Mouse (Mus musculus): ENCODE data around the gene Plet1.

The Plet1 gene

GRCm38 (mm10) chr9:50495405-50496150 lies 1.3 kb downstream of the Plet1 start:
- DNase-seq (ENCODE audit: low spot score in 2 of 2), result no peak

GRCm38 (mm10) chr9:50496151-50496505 lies 1.8 kb downstream of the Plet1 start:
- DNase-seq (ENCODE audit: low spot score in 2 of 2), result no peak

- no peak for DNase-seq (ENCODE audit: low spot score in 2 of 2)
Observed at GRCm38 (mm10) chr9:50496546-50496945, 2.2 kb downstream of the Plet1 start.

GRCm38 (mm10) chr9:50497076-50497475 lies 2.8 kb downstream of the Plet1 start:
- DNase-seq (ENCODE audit: low spot score in 2 of 2), result no peak

GRCm38 (mm10) chr9:50497536-50497935 lies 3.2 kb downstream of the Plet1 start:
- DNase-seq (ENCODE audit: low spot score in 2 of 2), result no peak

- no peak for DNase-seq (ENCODE audit: low spot score in 2 of 2)
Observed at GRCm38 (mm10) chr9:50498815-50499214, 4.5 kb downstream of the Plet1 start.

- DNase-seq (ENCODE audit: low spot score in 2 of 2), result no peak
Observed at GRCm38 (mm10) chr9:50499781-50500180, 5.5 kb downstream of the Plet1 start.

GRCm38 (mm10) chr9:50500467-50500973 lies 6.2 kb downstream of the Plet1 start:
- DNase-seq (ENCODE audit: low spot score in 2 of 2), result no peak

- DNase-seq (ENCODE audit: low spot score in 2 of 2), result no peak
Observed at GRCm38 (mm10) chr9:50500974-50501501, 6.7 kb downstream of the Plet1 start.

- DNase-seq (ENCODE audit: low spot score in 2 of 2), result no peak
Observed at GRCm38 (mm10) chr9:50502949-50503348, 8.6 kb downstream of the Plet1 start.

- DNase-seq (ENCODE audit: low spot score in 2 of 2), result no peak
Observed at GRCm38 (mm10) chr9:50505405-50505804, 11.1 kb downstream of the Plet1 start.

- DNase-seq (ENCODE audit: low spot score in 2 of 2), result no peak
Observed at GRCm38 (mm10) chr9:50507570-50507969, 13.2 kb downstream of the Plet1 start.

- no peak for DNase-seq (ENCODE audit: low spot score in 2 of 2)
Observed at GRCm38 (mm10) chr9:50515462-50515861, 21.1 kb downstream of the Plet1 start.

GRCm38 (mm10) chr9:50518781-50519180 lies 24.5 kb downstream of the Plet1 start:
- peak in 1 of 2 experiments; percentile 14 for DNase-seq (ENCODE audit: low spot score in 2 of 2)

GRCm38 (mm10) chr9:50520748-50521147 lies 26.4 kb downstream of the Plet1 start:
- no peak for DNase-seq (ENCODE audit: low spot score in 2 of 2)

- no peak for DNase-seq (ENCODE audit: low spot score in 2 of 2)
Observed at GRCm38 (mm10) chr9:50521562-50521961, 27.2 kb downstream of the Plet1 start.

- no peak for DNase-seq (ENCODE audit: low spot score in 2 of 2)
Observed at GRCm38 (mm10) chr9:50522574-50522973, 28.2 kb downstream of the Plet1 start.

GRCm38 (mm10) chr9:50524936-50525335 lies 30.6 kb downstream of the Plet1 start:
- no peak for DNase-seq (ENCODE audit: low spot score in 2 of 2)

- DNase-seq (ENCODE audit: low spot score in 2 of 2), result no peak
Observed at GRCm38 (mm10) chr9:50525585-50525984, 31.3 kb downstream of the Plet1 start.

GRCm38 (mm10) chr9:50527860-50528259 lies 33.5 kb downstream of the Plet1 start:
- peak; percentile 64 to 70 for DNase-seq (ENCODE audit: low spot score in 2 of 2)

- peak; percentile 95 to 98 for DNase-seq (ENCODE audit: low spot score in 2 of 2)
Observed at GRCm38 (mm10) chr9:50528293-50528892, 34.1 kb downstream of the Plet1 start, which contains the start of gene Pts. TSS of gene Pts (minus strand) at chr9:50528724.

GRCm38 (mm10) chr9:50530890-50531289 lies 36.6 kb downstream of the Plet1 start:
- DNase-seq (ENCODE audit: low spot score in 2 of 2), result no peak

- DNase-seq (ENCODE audit: low spot score in 2 of 2), result peak; percentile 25 to 51
Observed at GRCm38 (mm10) chr9:50533328-50533727, 39.0 kb downstream of the Plet1 start.
